Mouse (Mus musculus): ENCODE data around the gene Bpifa6.

Bpifa6 gene

GRCm38 (mm10) chr2:153974582-153974981 is at the start of gene Bpifa6:
Bpifa6 (plus strand) TSS chr2:153974945.
- no peak for DNase-seq (ENCODE audit: low read depth in 2 of 2, low spot score in 2 of 2)

GRCm38 (mm10) chr2:153929871-153930413 is 44.8 kb upstream of the Bpifa6 start:
- DNase-seq (ENCODE audit: low read depth in 2 of 2, low spot score in 2 of 2): no peak

DNA sequence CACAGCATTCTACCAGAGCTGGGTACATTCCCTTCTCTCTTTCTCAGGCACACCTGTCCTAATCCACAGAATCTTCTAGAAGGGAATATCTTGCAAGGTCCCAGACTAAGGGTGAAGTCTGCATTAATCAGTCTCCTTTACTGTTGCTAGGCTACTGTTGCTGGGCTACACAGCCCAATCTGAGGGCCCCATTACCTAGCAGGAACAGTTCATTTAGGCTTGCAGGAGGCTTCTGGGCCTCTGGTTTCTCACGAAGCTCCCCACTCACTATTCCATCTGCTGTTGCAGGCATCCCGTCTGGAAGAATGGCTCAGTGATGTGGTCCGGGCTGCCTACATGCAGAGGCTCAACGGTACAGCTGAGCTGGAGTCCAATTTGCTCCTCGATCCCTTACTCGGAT is 43.6 kb upstream of the Bpifa6 start:
- no peak for DNase-seq (ENCODE audit: low read depth in 2 of 2, low spot score in 2 of 2)

DNA sequence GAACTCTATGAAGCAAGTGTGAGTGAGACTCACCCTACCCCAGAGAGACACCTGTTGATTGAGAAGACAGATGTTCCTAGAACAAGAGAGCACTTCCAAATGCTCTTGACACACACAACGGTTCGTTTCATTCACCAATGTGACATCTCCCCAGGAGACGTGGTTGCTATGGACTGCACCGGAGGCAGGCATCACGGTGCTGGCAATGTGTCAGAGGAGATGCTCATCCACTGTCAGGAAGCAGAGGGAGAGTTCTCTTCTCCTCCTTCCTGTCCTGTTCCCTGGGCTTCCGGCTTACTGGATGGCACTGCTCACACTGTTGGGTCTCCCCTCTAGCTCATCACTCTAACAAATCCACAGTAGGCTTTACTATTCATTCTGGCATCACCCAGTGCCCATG is 41.4 kb upstream of the Bpifa6 start:
- DNase-seq (ENCODE audit: low read depth in 2 of 2, low spot score in 2 of 2): no peak

- no peak for DNase-seq (ENCODE audit: low read depth in 2 of 2, low spot score in 2 of 2)
Measured at GRCm38 (mm10) chr2:153935348-153935747, 39.4 kb upstream of the Bpifa6 start.

GRCm38 (mm10) chr2:153937843-153938242 is 36.9 kb upstream of the Bpifa6 start, which contains the start of gene Bpifb4:
Bpifb4 (plus strand) TSS chr2:153938212.
- DNase-seq (ENCODE audit: low read depth in 2 of 2, low spot score in 2 of 2): no peak

DNA sequence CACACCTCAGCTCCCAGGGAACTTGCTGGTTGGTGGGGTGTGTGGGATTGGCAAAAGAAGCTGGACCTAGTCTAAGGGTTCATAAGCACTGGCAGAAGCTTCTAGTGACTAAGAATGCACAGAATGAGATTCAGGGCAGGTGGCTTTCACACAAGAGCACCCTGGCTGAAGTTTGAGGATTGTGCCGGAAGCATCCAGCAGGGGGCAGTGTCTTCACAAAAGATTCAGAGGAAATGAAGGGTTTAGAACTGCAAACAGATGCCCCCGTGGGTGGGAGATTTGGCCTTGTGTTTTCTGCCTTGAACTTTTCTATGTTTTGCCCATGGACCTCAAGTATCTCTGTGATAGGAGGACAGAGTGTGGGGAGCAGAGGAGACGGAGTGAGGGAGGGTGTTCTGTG is 31.2 kb upstream of the Bpifa6 start:
- DNase-seq (ENCODE audit: low read depth in 2 of 2, low spot score in 2 of 2): peak in 1 of 2 experiments; percentile 33

GRCm38 (mm10) chr2:153944567-153944966 is 30.2 kb upstream of the Bpifa6 start:
- DNase-seq (ENCODE audit: low read depth in 2 of 2, low spot score in 2 of 2): no peak

- DNase-seq (ENCODE audit: low read depth in 2 of 2, low spot score in 2 of 2): peak in 1 of 2 experiments; percentile 45
Measured at GRCm38 (mm10) chr2:153952897-153953296, 21.8 kb upstream of the Bpifa6 start.

GRCm38 (mm10) chr2:153953836-153954235 is 20.9 kb upstream of the Bpifa6 start:
- peak in 1 of 2 experiments; percentile 20 for DNase-seq (ENCODE audit: low read depth in 2 of 2, low spot score in 2 of 2)

DNA sequence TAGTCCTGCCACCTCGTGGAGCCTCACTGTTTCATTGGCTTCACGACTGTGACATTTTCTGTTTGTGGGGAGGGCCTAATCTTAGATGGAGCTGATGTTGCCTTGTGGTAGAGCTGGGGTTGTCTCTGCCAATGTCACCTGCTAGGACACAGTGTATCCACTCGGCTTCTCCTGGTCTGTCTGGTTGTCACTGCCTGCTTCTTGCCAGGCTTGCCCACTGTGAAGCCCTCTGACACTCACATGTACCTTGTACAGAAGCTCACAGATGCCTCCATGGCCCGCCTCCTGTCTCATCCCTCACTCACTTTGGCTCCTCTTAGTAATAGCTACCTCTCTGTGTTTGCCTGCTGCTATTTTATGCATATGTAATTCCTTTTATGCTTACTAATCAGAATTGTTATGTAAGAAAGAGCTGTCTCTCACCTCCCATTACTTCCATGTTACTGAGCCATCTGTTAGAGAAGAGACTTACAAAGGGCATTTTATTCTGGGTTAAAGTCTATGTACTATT is 11.9 kb upstream of the Bpifa6 start:
- no peak for DNase-seq (ENCODE audit: low read depth in 2 of 2, low spot score in 2 of 2)

GRCm38 (mm10) chr2:153963334-153963733 is 11.4 kb upstream of the Bpifa6 start:
- no peak for DNase-seq (ENCODE audit: low read depth in 2 of 2, low spot score in 2 of 2)

- DNase-seq (ENCODE audit: low read depth in 2 of 2, low spot score in 2 of 2): no peak
Measured at GRCm38 (mm10) chr2:153970221-153970620, 4.5 kb upstream of the Bpifa6 start.

- DNase-seq (ENCODE audit: low read depth in 2 of 2, low spot score in 2 of 2): peak; percentile 18 to 28
Measured at GRCm38 (mm10) chr2:153995770-153996169, 21.0 kb downstream of the Bpifa6 start.

DNA sequence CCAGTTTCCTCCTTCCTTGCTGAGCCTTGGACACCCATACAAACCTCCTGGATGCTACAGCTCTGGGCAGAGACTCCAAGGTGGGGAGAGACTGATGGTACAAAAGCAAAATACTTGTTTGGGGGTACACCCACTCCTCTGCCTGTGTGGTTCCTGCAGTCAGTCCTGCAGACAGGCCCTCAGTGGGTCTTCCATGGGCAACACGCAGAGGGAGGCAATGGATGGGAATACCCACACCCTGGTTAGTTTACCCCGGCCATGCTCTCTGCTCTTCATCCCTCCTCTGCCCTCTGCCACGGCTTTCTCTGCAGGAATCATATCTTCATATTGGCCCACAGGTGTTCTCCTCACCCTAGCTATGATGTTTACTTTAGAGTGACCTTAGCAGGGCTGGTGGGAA is 25.8 kb downstream of the Bpifa6 start:
- DNase-seq (ENCODE audit: low read depth in 2 of 2, low spot score in 2 of 2): no peak

DNA sequence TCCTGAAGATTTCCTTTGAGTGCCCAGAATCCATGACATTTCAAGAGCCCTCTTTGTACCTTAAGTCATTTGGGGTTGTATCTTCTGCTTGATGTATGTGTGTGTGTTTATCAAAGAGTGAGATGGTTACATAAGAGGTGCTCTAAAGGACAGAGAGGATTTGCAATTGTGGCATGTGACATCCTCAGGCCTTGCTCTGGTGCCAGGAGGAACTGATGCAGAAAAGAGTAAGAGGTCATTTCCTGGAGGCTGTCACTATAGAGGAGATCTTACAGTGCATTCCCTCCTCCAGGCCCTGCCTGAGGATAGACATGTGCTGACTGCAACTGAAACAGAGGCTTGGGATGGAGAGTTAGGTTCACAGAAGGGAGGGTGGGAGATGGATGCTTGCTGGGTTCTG is 26.3 kb downstream of the Bpifa6 start:
- no peak for DNase-seq (ENCODE audit: low read depth in 2 of 2, low spot score in 2 of 2)

DNA sequence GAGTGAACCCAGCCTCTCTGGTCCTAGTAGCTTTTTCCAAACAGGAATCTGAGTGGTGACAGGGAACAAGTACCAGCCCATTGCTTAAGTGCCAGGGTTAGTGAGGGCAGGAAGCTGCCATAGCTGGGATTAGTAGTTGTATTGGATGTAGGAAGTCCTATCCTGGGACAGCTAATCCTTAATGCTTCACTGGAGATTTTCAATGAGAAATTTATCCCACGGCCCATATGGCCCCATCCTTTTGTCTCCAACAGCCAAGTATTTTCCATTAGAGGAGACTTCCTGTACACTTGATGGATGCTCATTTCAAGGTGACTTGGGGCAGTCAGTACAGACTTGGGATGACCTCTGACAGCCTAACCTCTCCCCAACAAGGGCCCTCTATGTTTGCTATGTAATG is 29.7 kb downstream of the Bpifa6 start:
- DNase-seq (ENCODE audit: low read depth in 2 of 2, low spot score in 2 of 2): no peak

GRCm38 (mm10) chr2:154005094-154005493 is 30.3 kb downstream of the Bpifa6 start:
- DNase-seq (ENCODE audit: low read depth in 2 of 2, low spot score in 2 of 2): no peak

DNA sequence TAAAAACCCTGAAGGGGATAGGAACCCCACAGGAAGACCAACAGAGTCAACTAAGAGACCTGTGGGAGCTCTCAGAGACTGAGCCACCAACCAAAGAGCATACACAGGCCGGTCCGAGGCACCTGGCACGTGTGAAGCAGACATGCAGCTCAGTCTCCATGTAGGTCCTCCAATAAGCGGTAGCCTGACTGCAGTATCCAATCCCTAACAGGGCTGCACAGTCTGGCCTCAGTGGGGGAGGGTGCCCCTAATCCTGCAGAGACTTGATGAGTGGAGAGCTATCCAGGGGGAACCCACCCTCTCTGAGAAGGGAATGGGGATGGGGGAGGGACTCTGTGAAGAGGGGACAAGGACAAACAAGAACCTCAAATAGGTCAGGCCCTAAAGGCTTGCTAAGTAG is 31.0 kb downstream of the Bpifa6 start:
- no peak for DNase-seq (ENCODE audit: low read depth in 2 of 2, low spot score in 2 of 2)

DNA sequence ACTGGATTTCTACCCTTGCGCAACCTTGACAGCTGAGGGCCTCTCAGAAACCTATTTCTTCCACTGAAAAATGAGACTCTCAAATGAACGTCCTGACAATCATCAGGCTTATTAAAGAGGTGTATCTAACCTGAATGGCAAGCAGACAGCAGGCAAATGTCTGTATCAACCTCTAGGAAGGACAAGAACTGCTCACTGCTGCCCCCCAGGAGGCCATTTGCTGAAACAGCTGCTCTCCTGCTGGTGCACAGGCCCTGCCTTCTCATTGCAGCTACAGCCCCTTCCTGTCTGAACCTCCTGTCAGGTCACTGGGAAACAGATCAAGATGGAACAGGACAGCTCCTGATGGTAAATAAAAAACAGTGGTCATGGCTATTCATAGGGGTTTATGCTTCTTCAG is 31.6 kb downstream of the Bpifa6 start:
- DNase-seq (ENCODE audit: low read depth in 2 of 2, low spot score in 2 of 2): no peak

GRCm38 (mm10) chr2:154007381-154007780 is 32.6 kb downstream of the Bpifa6 start:
- no peak for DNase-seq (ENCODE audit: low read depth in 2 of 2, low spot score in 2 of 2)

- DNase-seq (ENCODE audit: low read depth in 2 of 2, low spot score in 2 of 2): no peak
Measured at GRCm38 (mm10) chr2:154007965-154008364, 33.2 kb downstream of the Bpifa6 start, which contains the start of gene Bpifa2. Bpifa2 (plus strand) TSS chr2:154008265.

DNA sequence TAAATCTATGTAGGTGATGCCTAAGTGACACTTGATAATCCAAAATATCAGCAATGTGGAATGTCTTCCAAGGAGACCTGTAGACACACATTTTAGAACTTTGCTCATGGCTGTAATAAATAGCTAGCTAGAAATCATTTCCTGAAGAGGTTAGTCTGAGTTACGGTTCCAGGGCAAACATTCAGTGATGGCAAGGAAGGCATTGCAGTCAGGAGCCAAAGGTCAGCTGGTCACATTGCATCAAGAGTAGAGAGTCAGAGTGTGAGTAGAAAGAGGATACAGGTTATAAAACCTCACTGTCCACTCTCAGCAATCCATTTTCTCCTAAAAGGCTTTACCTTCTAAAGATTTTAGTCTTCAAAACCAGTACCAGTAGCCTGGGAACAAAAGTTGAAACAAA is 43.2 kb downstream of the Bpifa6 start:
- DNase-seq (ENCODE audit: low read depth in 2 of 2, low spot score in 2 of 2): no peak
